Mouse (Mus musculus) heart, adult 2 months (tissue): ENCODE measurements around the gene Stfa1. TPM values are rescaled to one million over a fixed set of nuclear protein-coding genes. Genes with fewer than 3 reads are reported as not detected.
"Not testable (repeated sequence)": the region's sequence is repeated elsewhere in the genome, so short reads cannot be mapped to it uniquely, and the experiment has no call there.

Experiments
- DNase-seq, 2 experiments: peaks; one replicate each; pipeline ENCODE4 v3.0.0; 2021
- H3K27ac ChIP-seq: fragments of 200-600 bp; 2 replicates; pipeline ENCODE4 v1.8.1; 2022
- H3K27me3 ChIP-seq: fragments of 200-500 bp; 2 replicates; pipeline ENCODE4 v1.6.1; 2012; ENCODE audit warnings: mild to moderate bottlenecking, low read length, inconsistent platforms, mixed read lengths; ENCODE audit not compliant: control insufficient read depth, insufficient read depth
- H3K36me3 ChIP-seq: fragments of 200-500 bp; 2 replicates; pipeline ENCODE4 v1.6.1; 2012; ENCODE audit warnings: low read length, inconsistent platforms; ENCODE audit not compliant: control insufficient read depth, insufficient read depth
- H3K4me1 ChIP-seq: fragments of 200-500 bp; 2 replicates; pipeline ENCODE4 v1.6.1; 2011; ENCODE audit warnings: low read length; ENCODE audit not compliant: control insufficient read depth, insufficient read depth
- H3K4me3 ChIP-seq: fragments of 200-600 bp; 2 replicates; pipeline ENCODE4 v1.8.1; 2022
- H3K79me2 ChIP-seq: fragments of 200-500 bp; replicated peaks from 2 replicates; pipeline ENCODE4 v1.6.1; 2012; ENCODE audit warnings: mild to moderate bottlenecking, inconsistent platforms, low read length, moderate library complexity, mixed read lengths; ENCODE audit not compliant: control insufficient read depth, insufficient read depth
- H3K9ac ChIP-seq: fragments of 200-500 bp; 2 replicates; pipeline ENCODE4 v1.6.1; 2012; ENCODE audit warnings: low read depth, mild to moderate bottlenecking, control low read depth, inconsistent platforms, low read length, mixed read lengths
- CTCF ChIP-seq: fragments of 200-600 bp; IDR thresholded peaks from 2 replicates; pipeline ENCODE4 v1.8.1; 2022; ENCODE audit warnings: antibody characterized with exemption, mild to moderate bottlenecking, moderate library complexity
- EP300 ChIP-seq: fragments of 200-500 bp; IDR thresholded peaks from 2 replicates; pipeline ENCODE4 v1.6.1; 2011; ENCODE audit warnings: low read depth, low read length, control low read depth; ENCODE audit not compliant: insufficient read depth
- POLR2A ChIP-seq: fragments of 200-500 bp; IDR thresholded peaks from 2 replicates; pipeline ENCODE4 v1.6.1; 2011; ENCODE audit warnings: mild to moderate bottlenecking, low read depth, low read length, control low read depth; ENCODE audit not compliant: insufficient read depth
- WGBS: fragments of 180-500 bp; shearing (Covaris S2); methylation state at CpG from one replicate; pipeline ENCODE4 v1.1.7; 2018; 5-methylcytosine and 5-hydroxymethylcytosine counted together
- intact Hi-C: fragments of 180-260 bp; cut with DNase I; formaldehyde crosslinking; loops from one replicate; pipeline ENCODE4 v1.15.1; 2025
- long read RNA-seq: library from polyadenylated mRNA; stranded (forward); transcript quantifications from one replicate; pipeline ENCODE4 v2.0.0, GENCODE M21; 2021
- polyA plus RNA-seq: library from polyadenylated mRNA; depleted of rRNA; stranded (reverse); fragments of >200 nt; gene quantifications from 2 replicates; pipeline ENCODE4 v1.2.3, GENCODE M21; 2012; rRNA removed
- total RNA-seq, 2 experiments: library from RNA; stranded (reverse); gene quantifications; 2 replicates each; pipeline ENCODE4 v1.2.3; 2021

Gene Stfa1
- total RNA-seq (not detected), polyA plus RNA-seq (not detected in 2 replicates)
- long read RNA-seq = 0 reads

GRCm38 (mm10) chr16:36276796-36277195, at the start of gene Stfa1:
Gene Stfa1, plus strand, starts transcription at chr16:36276951.
- 77% methylated on average over 4 of the region's 4 CpGs for WGBS
- H3K9ac ChIP-seq, H3K4me3 ChIP-seq, DNase-seq, intact Hi-C loops, H3K27ac ChIP-seq, H3K79me2 ChIP-seq, H3K36me3 ChIP-seq, H3K27me3 ChIP-seq, H3K4me1 ChIP-seq: not testable (repeated sequence)

GRCm38 (mm10) chr16:36260585-36260984, 16.2 kb upstream of the Stfa1 start:
- H3K27me3 ChIP-seq, intact Hi-C loops, H3K4me3 ChIP-seq, H3K36me3 ChIP-seq, H3K27ac ChIP-seq, DNase-seq, H3K9ac ChIP-seq, H3K79me2 ChIP-seq, H3K4me1 ChIP-seq: not testable (repeated sequence)

GRCm38 (mm10) chr16:36289140-36289539, 12.4 kb downstream of the Stfa1 start:
- Histone ChIP-seq H3K27me3 (no peaks in the 10 kb centered on the region), H3K4me1 (no peaks in the 10 kb centered on the region)

GRCm38 (mm10) chr16:36307631-36308030, 30.9 kb downstream of the Stfa1 start:
- Histone ChIP-seq H3K36me3 (no peaks in the 10 kb centered on the region), H3K4me1 (no peaks in the 10 kb centered on the region), H3K27me3 (no peaks in the 10 kb centered on the region), H3K9ac (no peak overlapping the region), H3K4me3 (no peak overlapping the region), H3K27ac (no peak overlapping the region), H3K79me2 (no peaks in the 10 kb centered on the region)
- no peak for TF ChIP-seq CTCF
- TF ChIP-seq POLR2A = no peak
- TF ChIP-seq EP300 = no peak
- DNase-seq = no peak
- 43% methylated on average over 4 of the region's 4 CpGs for WGBS
- intact Hi-C loops = no loop called here

More at GRCm38 (mm10) chr16:36289140-36289539, 12.4 kb downstream of the Stfa1 start:
- intact Hi-C loops = no loop called here
- no peak for DNase-seq
- H3K36me3 ChIP-seq = no peaks in the 10 kb centered on the region
- H3K9ac ChIP-seq = no peak overlapping the region
- WGBS = 75% methylated on average over 4 of the region's 4 CpGs
- H3K27ac ChIP-seq = no peak overlapping the region
- no peaks in the 10 kb centered on the region for H3K79me2 ChIP-seq
- no peak overlapping the region for H3K4me3 ChIP-seq
- TF ChIP-seq EP300 (no peak), POLR2A (no peak), CTCF (no peak)

- intact Hi-C loops, H3K79me2 ChIP-seq, DNase-seq, H3K27ac ChIP-seq, H3K27me3 ChIP-seq, H3K4me1 ChIP-seq, H3K4me3 ChIP-seq, H3K36me3 ChIP-seq, H3K9ac ChIP-seq: not testable (repeated sequence)
- WGBS = 66% methylated on average over 6 of the region's 6 CpGs
Measured at GRCm38 (mm10) chr16:36316111-36316510, 39.4 kb downstream of the Stfa1 start.

GRCm38 (mm10) chr16:36319286-36319685, 42.5 kb downstream of the Stfa1 start:
- H3K4me3 ChIP-seq = no peak overlapping the region
- H3K27me3 ChIP-seq = no peaks in the 10 kb centered on the region
- H3K9ac ChIP-seq = no peak overlapping the region
- H3K36me3 ChIP-seq = no peaks in the 10 kb centered on the region
- no peaks in the 10 kb centered on the region for H3K4me1 ChIP-seq
- DNase-seq = no peak
- intact Hi-C loops = no loop called here
- TF ChIP-seq POLR2A (no peak), CTCF (no peak), EP300 (no peak)
- H3K79me2 ChIP-seq = no peaks in the 10 kb centered on the region
- no peak overlapping the region for H3K27ac ChIP-seq

GRCm38 (mm10) chr16:36334232-36334631, 57.5 kb downstream of the Stfa1 start, which contains the start of gene BC117090:
Gene BC117090, minus strand, starts transcription at chr16:36334332.
- no peak for DNase-seq
- WGBS = 73% methylated on average over 3 of the region's 3 CpGs

More at GRCm38 (mm10) chr16:36334232-36334631, 57.5 kb downstream of the Stfa1 start, which contains the start of gene BC117090:
- no peak within 1 kb of the TSS for H3K27ac ChIP-seq
- no peaks in the 10 kb centered on the region for H3K36me3 ChIP-seq
- no peak within 1 kb of the TSS for H3K9ac ChIP-seq
- intact Hi-C loops = no loop called here
- H3K4me1 ChIP-seq = no peaks in the 10 kb centered on the region; the same call in 1 of the 2 replicates
- H3K79me2 ChIP-seq = no peaks in the 10 kb centered on the region
- no peaks in the 10 kb centered on the region for H3K27me3 ChIP-seq
- H3K4me3 ChIP-seq = no peak within 1 kb of the TSS
- TF ChIP-seq CTCF = no peak
- no peak for TF ChIP-seq POLR2A
- no peak for TF ChIP-seq EP300

Other genes with a start within 250 kb of the Stfa1 start
- gene Wdr5b, start 235.8 kb upstream of the Stfa1 start, total RNA-seq = 1 to 10 TPM; 2.7 to 2.8 TPM
- 1.8 and 2.5 TPM in 2 replicates for gene Wdr5b, start 235.8 kb upstream of the Stfa1 start, polyA plus RNA-seq
- gene Fam162a, start 205.4 kb upstream of the Stfa1 start, total RNA-seq = 100 to 1,000 TPM; 212 to 248 TPM
- 95.0 and 98.5 TPM in 2 replicates for gene Fam162a, start 205.4 kb upstream of the Stfa1 start, polyA plus RNA-seq
- gene Ccdc58, start 205.3 kb upstream of the Stfa1 start, total RNA-seq = 10 to 100 TPM; 31.1 to 33.3 TPM
- 14.0 and 24.2 TPM in 2 replicates for gene Ccdc58, start 205.3 kb upstream of the Stfa1 start, polyA plus RNA-seq
- not detected for gene Csta1, start 145.7 kb upstream of the Stfa1 start, total RNA-seq
- gene Csta1, start 145.7 kb upstream of the Stfa1 start, polyA plus RNA-seq = not detected in 2 replicates
- gene Stfa2l1, start 120.1 kb upstream of the Stfa1 start, total RNA-seq = not detected
- gene Stfa2l1, start 120.1 kb upstream of the Stfa1 start, polyA plus RNA-seq = not detected in 2 replicates
- not detected for gene Gm5483, start 92.7 kb upstream of the Stfa1 start, total RNA-seq
- gene Gm5483, start 92.7 kb upstream of the Stfa1 start, polyA plus RNA-seq = not detected in 2 replicates
- not detected for gene Gm5416, start 66.5 kb upstream of the Stfa1 start, total RNA-seq
- gene Gm5416, start 66.5 kb upstream of the Stfa1 start, polyA plus RNA-seq = not detected in 2 replicates
- gene 2010005H15Rik, start 55.5 kb upstream of the Stfa1 start, total RNA-seq = not detected
- not detected in 2 replicates for gene 2010005H15Rik, start 55.5 kb upstream of the Stfa1 start, polyA plus RNA-seq
- not detected for gene BC117090, start 57.4 kb downstream of the Stfa1 start, total RNA-seq
- gene BC117090, start 57.4 kb downstream of the Stfa1 start, polyA plus RNA-seq = not detected in 2 replicates
- gene BC100530, start 90.8 kb downstream of the Stfa1 start, total RNA-seq = not detected
- gene BC100530, start 90.8 kb downstream of the Stfa1 start, polyA plus RNA-seq = not detected in 2 replicates
- not detected for gene Stfa2, start 131.5 kb downstream of the Stfa1 start, total RNA-seq
- gene Stfa2, start 131.5 kb downstream of the Stfa1 start, polyA plus RNA-seq = not detected in 2 replicates
- gene Stfa3, start 178.4 kb downstream of the Stfa1 start, total RNA-seq = not detected
- not detected in 2 replicates for gene Stfa3, start 178.4 kb downstream of the Stfa1 start, polyA plus RNA-seq